Mouse (Mus musculus): ENCODE data around the gene Btbd9. TPM values are rescaled to one million over a fixed set of nuclear protein-coding genes. Genes with fewer than 3 reads are reported as not detected.
A peak's percentile ranks its signal among the peaks of the same experiment; 100 is the strongest.

The Btbd9 gene
- total and polyA plus RNA-seq, 3 experiments, result 24.7 to 33.8 TPM; not detected in 1

GRCm38 (mm10) chr17:30609980-30610307 lies 33.7 kb upstream of the Btbd9 start:
- Histone ChIP-seq H3K9me3 (replicated peaks; ENCODE audit: insufficient read depth, low read length) (no peaks in the 10 kb centered on the region), H3K4me3 (ENCODE audit: control insufficient read depth in 1 of 2, insufficient read depth in 1 of 2, low read depth in 2 of 2, low read length in 2 of 2) (peak overlapping the region; percentile 59 to 96), H3K27me3 (ENCODE audit: control insufficient read depth in 1 of 2, insufficient read depth in 2 of 2, low read length in 2 of 2) (no peaks in the 10 kb centered on the region), H3K36me3 (ENCODE audit: control insufficient read depth in 1 of 2, insufficient read depth in 2 of 2, low read length in 2 of 2) (peaks cover 6 to 49% of the 10 kb centered on the region in 2 experiments; a peak in 3 of 4 replicates), H3K27ac (ENCODE audit: control insufficient read depth, low read depth, low read length) (peak overlapping the region; percentile 89), H3K79me2 (ENCODE audit: control insufficient read depth, insufficient read depth, low read length, poor library complexity) (peaks cover 53% of the 10 kb centered on the region), H3K9ac (ENCODE audit: control insufficient read depth, low read depth, low read length, poor library complexity, severe bottlenecking) (peak overlapping the region; percentile 53), H3K4me1 (ENCODE audit: control insufficient read depth in 1 of 2, insufficient read depth in 2 of 2, low read length in 2 of 2) (peaks cover 29 to 33% of the 10 kb centered on the region in 2 experiments)
- TF ChIP-seq GATA1 (IDR thresholded peaks at IDR 0.05; ENCODE audit: low read depth, low read length) (peak; percentile 86), NRF1 (IDR thresholded peaks at IDR 0.05; ENCODE audit: insufficient read depth, low read depth, low read length, poor library complexity, severe bottlenecking) (no peak), POLR2AphosphoS2 (IDR thresholded peaks at IDR 0.05; ENCODE audit: low read length) (no peak), TCF12 (IDR thresholded peaks at IDR 0.05; ENCODE audit: low read depth, low read length) (no peak), MEF2A (IDR thresholded peaks at IDR 0.05; ENCODE audit: extremely low read depth, insufficient replicate concordance, low read depth, low read length, poor library complexity, severe bottlenecking) (no peak), E2F4 (IDR thresholded peaks at IDR 0.05; ENCODE audit: borderline replicate concordance, low read depth, low read length) (no peak), SIN3A (IDR thresholded peaks at IDR 0.05; ENCODE audit: low read length) (no peak), RAD21 (IDR thresholded peaks at IDR 0.05; ENCODE audit: low read depth, low read length) (no peak), BHLHE40 (IDR thresholded peaks at IDR 0.05; ENCODE audit: borderline replicate concordance, low read depth, low read length) (no peak), UBTF (IDR thresholded peaks at IDR 0.05; ENCODE audit: borderline replicate concordance, insufficient read depth, low read depth, low read length) (no peak), TBP (IDR thresholded peaks at IDR 0.05; ENCODE audit: low read depth, low read length) (peak; percentile 96), POLR2A (IDR thresholded peaks at IDR 0.05; ENCODE audit: control insufficient read depth in 1 of 2, insufficient read depth in 1 of 2, low read depth in 1 of 2, low read length in 2 of 2, poor library complexity in 1 of 2) (peak in 1 of 2 experiments; percentile 93; a peak in 2 of 4 replicates), SMC3 (IDR thresholded peaks at IDR 0.05; ENCODE audit: low read depth, low read length) (no peak), ELF1 (IDR thresholded peaks at IDR 0.05; ENCODE audit: low read depth, low read length) (no peak)
- peak; percentile 99 for DNase-seq (ENCODE audit: low read depth, low spot score)

GRCm38 (mm10) chr17:30609305-30609979 lies 33.2 kb upstream of the Btbd9 start:
- peak overlapping the region; percentile 53 for H3K9ac ChIP-seq (ENCODE audit: control insufficient read depth, low read depth, low read length, poor library complexity, severe bottlenecking)
- H3K27me3 ChIP-seq (ENCODE audit: control insufficient read depth in 1 of 2, insufficient read depth in 2 of 2, low read length in 2 of 2), result no peaks in the 10 kb centered on the region
- H3K9me3 ChIP-seq (replicated peaks; ENCODE audit: insufficient read depth, low read length), result no peaks in the 10 kb centered on the region
- H3K79me2 ChIP-seq (ENCODE audit: control insufficient read depth, insufficient read depth, low read length, poor library complexity), result peaks cover 56% of the 10 kb centered on the region
- TF ChIP-seq TBP (IDR thresholded peaks at IDR 0.05; ENCODE audit: low read depth, low read length), result peak; percentile 74
- TF ChIP-seq CHD1 (IDR thresholded peaks at IDR 0.05; ENCODE audit: low read depth, low read length), result no peak
- TF ChIP-seq GATA1 (IDR thresholded peaks at IDR 0.05; ENCODE audit: low read depth, low read length), result peak; percentile 49; the same call in 1 of the 2 replicates
- no peak for TF ChIP-seq MYC (IDR thresholded peaks at IDR 0.05; ENCODE audit: low read depth, low read length)
- TF ChIP-seq MAFK (IDR thresholded peaks at IDR 0.05; ENCODE audit: borderline replicate concordance, low read depth, low read length), result no peak
- peak; percentile 88 for TF ChIP-seq TAL1 (IDR thresholded peaks at IDR 0.05; ENCODE audit: low read length)
- H3K4me1 ChIP-seq (ENCODE audit: control insufficient read depth in 1 of 2, insufficient read depth in 2 of 2, low read length in 2 of 2), result peaks cover 29% of the 10 kb centered on the region in 2 experiments
- peak overlapping the region; percentile 89 for H3K27ac ChIP-seq (ENCODE audit: control insufficient read depth, low read depth, low read length)
- H3K36me3 ChIP-seq (ENCODE audit: control insufficient read depth in 1 of 2, insufficient read depth in 2 of 2, low read length in 2 of 2), result peaks cover 6 to 46% of the 10 kb centered on the region in 2 experiments; a peak in 3 of 4 replicates
- peak overlapping the region; percentile 50 to 59 for H3K4me3 ChIP-seq (ENCODE audit: control insufficient read depth in 1 of 2, insufficient read depth in 1 of 2, low read depth in 2 of 2, low read length in 2 of 2)
- peak; percentile 99 for DNase-seq (ENCODE audit: low read depth, low spot score)

Data from MEL (cell line).